Mouse (Mus musculus) CH12.LX (cell line): ENCODE data around the gene Tmem129.

Experiments used
- CHD1 ChIP-seq: IDR thresholded peaks from 2 replicates; pipeline ENCODE4 v1.6.1; 2012; ENCODE audit warnings: low read depth, low read length, improper control_type of control experiment, inconsistent platforms
- CHD2 ChIP-seq: IDR thresholded peaks from 2 replicates; pipeline ENCODE4 v1.6.1; 2011; ENCODE audit warnings: low read length, improper control_type of control experiment
- CTCF ChIP-seq, 2 experiments: IDR thresholded peaks in 1 of 2; conservative IDR thresholded peaks in 1 of 2; 2 replicates each; pipeline ENCODE4 v1.5.1; 2011 to 2012; ENCODE audit warnings: low read depth in 2 of 2, low read length in 2 of 2, improper control_type of control experiment in 1 of 2, inconsistent platforms in 1 of 2, mild to moderate bottlenecking in 1 of 2, moderate library complexity in 1 of 2
- ELF1 ChIP-seq: IDR thresholded peaks from 2 replicates; pipeline ENCODE4 v1.6.1; 2014; ENCODE audit warnings: low read depth, mild to moderate bottlenecking, inconsistent platforms, low read length, improper control_type of control experiment
- EP300 ChIP-seq: IDR thresholded peaks from 2 replicates; pipeline ENCODE4 v1.6.1; 2011; ENCODE audit warnings: low read length, improper control_type of control experiment
- JUND ChIP-seq: conservative IDR thresholded peaks from 2 replicates; pipeline ENCODE4 v1.6.1; 2011; ENCODE audit warnings: low read depth, low read length, improper control_type of control experiment
- MAX ChIP-seq: IDR thresholded peaks from 2 replicates; pipeline ENCODE4 v1.6.1; 2011; ENCODE audit warnings: low read length, improper control_type of control experiment
- MAZ ChIP-seq: IDR thresholded peaks from 2 replicates; pipeline ENCODE4 v1.6.1; 2012; ENCODE audit warnings: low read depth, mild to moderate bottlenecking, inconsistent platforms, low read length, improper control_type of control experiment, moderate library complexity
- POLR2A ChIP-seq: IDR thresholded peaks from 2 replicates; pipeline ENCODE4 v1.6.1; 2011; ENCODE audit warnings: low read depth, mild to moderate bottlenecking, improper control_type of control experiment, low read length
- SIN3A ChIP-seq: IDR thresholded peaks from 2 replicates; pipeline ENCODE4 v1.6.1; 2012; ENCODE audit warnings: low read length, improper control_type of control experiment, inconsistent platforms
- USF1 ChIP-seq: IDR thresholded peaks from 2 replicates; pipeline ENCODE4 v1.6.1; 2014; ENCODE audit warnings: low read depth, mild to moderate bottlenecking, inconsistent platforms, low read length, improper control_type of control experiment
- ZMIZ1 ChIP-seq: IDR thresholded peaks from 2 replicates; pipeline ENCODE4 v1.6.1; 2012; ENCODE audit warnings: low read depth, mild to moderate bottlenecking, inconsistent platforms, low read length, improper control_type of control experiment

DNA sequence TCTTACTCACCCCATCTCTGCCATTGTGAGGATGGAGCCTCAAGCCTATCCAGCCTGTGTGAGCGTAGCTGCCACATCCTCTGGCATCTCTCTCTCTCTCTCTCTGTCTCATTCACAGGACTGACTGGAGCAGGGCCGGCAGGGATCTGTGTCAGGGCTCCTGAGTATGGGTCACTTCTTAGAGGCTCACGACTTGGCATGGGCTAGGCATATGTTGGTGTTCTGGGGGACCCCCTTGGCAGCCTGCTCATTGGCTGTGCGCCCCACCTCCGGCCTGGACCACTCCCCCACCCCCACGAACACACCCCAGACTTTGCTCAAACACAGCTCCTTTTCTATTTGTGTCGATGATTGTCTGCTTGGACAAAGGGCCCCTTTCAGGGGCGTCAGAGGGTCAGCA, 45.8 kb upstream of the Tmem129 start:
- no peak for TF ChIP-seq MAZ
- no peak for TF ChIP-seq JUND
- no peak for TF ChIP-seq CTCF (conservative IDR thresholded peaks at IDR 0.05 in 1 of 2, IDR thresholded peaks at IDR 0.05 in 1 of 2; ENCODE audit: low read depth in 2 of 2, low read length in 2 of 2)
- TF ChIP-seq POLR2A: no peak
- TF ChIP-seq CHD2: no peak
- TF ChIP-seq ELF1: no peak
- TF ChIP-seq MAX: no peak
- TF ChIP-seq EP300: no peak
- no peak for TF ChIP-seq ZMIZ1
- TF ChIP-seq CHD1: no peak
- TF ChIP-seq USF1: no peak
- no peak for TF ChIP-seq SIN3A
